Mouse (Mus musculus): ENCODE results near the gene Tbrg1. TPM values are rescaled to one million over a fixed set of nuclear protein-coding genes. Genes with fewer than 3 reads are reported as not detected.

Tbrg1 gene
- polyA plus RNA-seq, 1 experiment: 61.7 TPM

DNA sequence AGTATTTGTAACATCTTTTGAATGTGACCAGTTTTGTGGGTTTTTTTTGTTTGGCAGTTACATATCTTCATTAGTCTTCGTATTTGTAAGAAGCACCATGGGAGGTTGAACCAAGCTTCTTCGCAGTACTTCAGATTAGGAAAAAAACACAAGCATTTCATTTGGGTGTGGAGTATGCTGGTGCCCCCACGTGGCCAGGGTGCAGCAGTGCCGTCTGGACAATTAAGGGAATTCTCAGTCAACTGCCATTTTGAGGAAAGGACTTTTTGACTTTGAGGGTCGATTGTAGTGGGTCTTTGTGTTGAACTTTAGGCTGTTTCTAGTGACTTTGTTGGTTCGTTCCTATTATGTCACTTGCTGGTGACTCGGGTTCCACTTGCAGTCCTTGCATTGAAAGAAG, 20.8 kb downstream of the Tbrg1 start:
- Histone ChIP-seq H3K36me3 (replicated peaks; ENCODE audit: low read length) (peaks cover 93% of the 10 kb centered on the region), H3K9me3 (no peaks in the 10 kb centered on the region), H3K27me3 (replicated peaks) (no peaks in the 10 kb centered on the region), H3K4me1 (peaks cover 52% of the 10 kb centered on the region), H3K4me3 (replicated peaks) (no peak overlapping the region)
- TF ChIP-seq FLI1 (IDR thresholded peaks at IDR 0.05; ENCODE audit: low read length) (no peak), GATA1 (IDR thresholded peaks at IDR 0.05; ENCODE audit: borderline replicate concordance, low read length) (no peak)

DNA sequence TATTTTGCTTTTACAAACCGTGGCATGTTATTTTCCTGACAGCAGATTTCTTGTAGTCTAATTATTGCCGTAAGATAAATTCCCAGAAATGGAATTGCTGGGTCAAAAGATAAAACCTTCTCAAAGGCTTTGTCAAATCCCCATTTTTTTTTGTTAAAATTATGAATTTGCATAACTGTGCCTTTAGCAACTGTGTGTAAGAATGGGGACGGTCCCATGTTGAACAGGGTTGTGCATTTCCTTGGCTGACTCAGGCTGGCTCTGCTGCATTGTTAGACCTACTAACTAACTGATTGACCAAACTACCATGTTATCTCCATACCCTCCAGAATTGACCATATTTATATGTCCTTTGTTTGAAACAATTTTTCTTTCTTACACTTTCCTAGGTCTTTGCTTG, 22.8 kb downstream of the Tbrg1 start:
- peaks cover 69% of the 10 kb centered on the region for H3K4me1 ChIP-seq
- H3K4me3 ChIP-seq (replicated peaks): no peak overlapping the region
- H3K9me3 ChIP-seq: no peaks in the 10 kb centered on the region
- H3K27me3 ChIP-seq (replicated peaks): no peaks in the 10 kb centered on the region
- no peak for TF ChIP-seq FLI1 (IDR thresholded peaks at IDR 0.05; ENCODE audit: low read length)
- no peak for TF ChIP-seq GATA1 (IDR thresholded peaks at IDR 0.05; ENCODE audit: borderline replicate concordance, low read length)
- peaks cover 94% of the 10 kb centered on the region for H3K36me3 ChIP-seq (replicated peaks; ENCODE audit: low read length)

DNA sequence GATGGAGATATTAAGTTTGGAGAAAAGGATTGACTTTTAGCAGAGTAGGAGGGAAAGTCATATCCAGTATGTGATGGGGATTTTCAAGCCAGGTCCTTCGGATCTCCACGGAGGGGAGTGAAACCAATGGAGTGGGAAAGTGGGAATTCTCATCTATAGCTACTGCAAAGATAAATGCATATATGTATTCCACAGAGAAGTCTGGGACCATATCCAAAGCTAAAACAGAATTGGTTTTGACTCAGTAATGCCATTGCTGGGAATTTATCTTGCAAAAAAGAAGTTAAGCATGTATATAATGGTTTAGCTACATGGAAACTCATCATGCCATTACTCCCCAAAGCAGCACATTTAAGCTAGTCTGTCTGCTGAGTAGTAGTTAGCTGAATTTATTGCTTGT, 24.8 kb downstream of the Tbrg1 start:
- no peaks in the 10 kb centered on the region for H3K9me3 ChIP-seq
- TF ChIP-seq GATA1 (IDR thresholded peaks at IDR 0.05; ENCODE audit: borderline replicate concordance, low read length): no peak
- TF ChIP-seq FLI1 (IDR thresholded peaks at IDR 0.05; ENCODE audit: low read length): no peak
- H3K4me3 ChIP-seq (replicated peaks): no peak overlapping the region
- H3K27me3 ChIP-seq (replicated peaks): no peaks in the 10 kb centered on the region
- peaks cover 91% of the 10 kb centered on the region for H3K36me3 ChIP-seq (replicated peaks; ENCODE audit: low read length)
- peaks cover 69% of the 10 kb centered on the region for H3K4me1 ChIP-seq

DNA sequence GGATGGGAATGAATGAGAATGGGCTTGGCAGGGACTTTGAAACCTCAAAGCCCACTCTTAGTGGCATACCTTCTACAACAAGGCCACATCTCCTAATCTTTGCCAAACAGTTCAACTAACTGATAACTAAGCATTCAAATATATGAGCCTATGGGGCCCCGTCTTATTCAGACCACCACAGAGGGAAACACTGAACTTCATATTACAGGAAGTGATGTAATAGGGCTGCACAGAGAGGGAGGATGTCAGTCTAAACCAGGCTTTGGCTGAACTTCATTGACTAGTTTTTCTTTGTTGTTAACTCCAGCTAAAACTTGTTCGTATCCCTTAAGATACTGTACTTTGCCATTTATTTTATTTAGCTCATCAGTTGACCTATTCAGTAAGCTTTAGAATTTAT, 27.2 kb downstream of the Tbrg1 start:
- TF ChIP-seq FLI1 (IDR thresholded peaks at IDR 0.05; ENCODE audit: low read length) (no peak), GATA1 (IDR thresholded peaks at IDR 0.05; ENCODE audit: borderline replicate concordance, low read length) (no peak)
- Histone ChIP-seq H3K4me1 (peaks cover 69% of the 10 kb centered on the region), H3K4me3 (replicated peaks) (no peak overlapping the region), H3K9me3 (no peaks in the 10 kb centered on the region), H3K27me3 (replicated peaks) (no peaks in the 10 kb centered on the region), H3K36me3 (replicated peaks; ENCODE audit: low read length) (peaks cover 94% of the 10 kb centered on the region)

DNA sequence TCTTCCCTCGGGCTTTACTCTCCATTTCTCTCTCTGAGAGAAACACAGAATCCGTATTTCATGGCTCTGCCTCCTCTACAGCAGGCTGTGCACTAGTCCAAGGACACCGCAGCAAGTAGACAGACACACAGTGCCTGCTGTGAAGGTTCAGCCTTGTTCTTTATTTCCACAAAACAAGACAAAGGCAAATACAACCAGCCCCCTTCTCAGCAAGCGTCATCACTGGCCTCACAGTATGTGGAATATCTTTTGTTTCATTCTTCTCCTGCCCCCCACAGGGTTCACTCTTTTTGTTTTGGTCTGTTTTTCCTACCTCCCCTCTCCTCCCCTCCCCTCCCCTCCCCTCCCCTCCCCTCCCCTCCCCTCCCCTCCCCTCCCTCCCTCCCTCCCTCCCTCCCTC, 28.5 kb downstream of the Tbrg1 start:
- Histone ChIP-seq H3K9me3 (no peaks in the 10 kb centered on the region), H3K4me3 (replicated peaks) (no peak overlapping the region), H3K27me3 (replicated peaks) (no peaks in the 10 kb centered on the region), H3K4me1 (peaks cover 63% of the 10 kb centered on the region), H3K36me3 (replicated peaks; ENCODE audit: low read length) (peaks cover 94% of the 10 kb centered on the region)
- TF ChIP-seq FLI1 (IDR thresholded peaks at IDR 0.05; ENCODE audit: low read length): no peak
- no peak for TF ChIP-seq GATA1 (IDR thresholded peaks at IDR 0.05; ENCODE audit: borderline replicate concordance, low read length)

DNA sequence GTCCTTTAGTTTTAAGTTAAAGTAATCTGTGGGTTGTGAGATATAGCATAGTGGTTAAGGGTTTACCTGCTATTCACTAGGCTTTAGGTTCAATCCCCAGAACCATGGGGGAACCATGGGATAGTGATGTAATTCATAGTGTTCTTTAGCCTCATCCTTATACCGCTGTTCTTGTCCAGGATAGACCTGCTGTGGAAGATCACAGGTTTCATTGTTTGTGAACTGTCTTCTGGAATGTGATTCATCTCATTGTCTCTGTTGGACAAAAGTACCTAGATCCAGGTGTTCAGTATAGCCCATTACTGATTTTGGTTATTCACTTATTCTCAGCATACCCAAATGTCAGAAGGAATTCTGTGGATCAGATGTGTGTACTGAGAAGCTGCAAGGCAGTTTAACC, 29.8 kb downstream of the Tbrg1 start:
- H3K4me3 ChIP-seq (replicated peaks): no peak overlapping the region
- peaks cover 93% of the 10 kb centered on the region for H3K36me3 ChIP-seq (replicated peaks; ENCODE audit: low read length)
- H3K4me1 ChIP-seq: peaks cover 59% of the 10 kb centered on the region
- no peaks in the 10 kb centered on the region for H3K9me3 ChIP-seq
- no peaks in the 10 kb centered on the region for H3K27me3 ChIP-seq (replicated peaks)
- TF ChIP-seq GATA1 (IDR thresholded peaks at IDR 0.05; ENCODE audit: borderline replicate concordance, low read length): no peak
- TF ChIP-seq FLI1 (IDR thresholded peaks at IDR 0.05; ENCODE audit: low read length): no peak

DNA sequence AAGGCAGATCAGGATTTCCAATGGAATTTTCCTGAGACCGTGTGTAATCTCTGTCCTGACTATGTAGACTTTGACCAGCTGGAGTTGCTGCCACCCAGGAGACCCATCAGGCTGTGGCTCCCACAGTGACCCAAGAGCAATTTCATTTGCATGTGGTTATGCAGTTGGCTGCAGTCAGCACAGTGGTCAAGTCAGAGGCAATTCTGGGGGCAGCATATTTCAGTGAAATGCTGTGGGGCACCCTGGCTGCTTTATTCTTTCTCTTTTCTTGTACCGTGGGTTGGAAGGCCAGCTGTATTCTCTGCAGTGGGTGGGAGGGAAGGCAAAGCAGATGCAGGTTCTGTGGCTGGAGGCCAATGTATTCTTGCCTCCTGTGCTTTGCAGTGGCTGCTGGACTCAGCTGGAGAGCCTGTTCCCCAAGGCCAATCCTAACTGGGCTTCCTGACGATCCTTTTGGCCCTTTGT, 31.0 kb downstream of the Tbrg1 start:
- Histone ChIP-seq H3K4me1 (peaks cover 61% of the 10 kb centered on the region), H3K27me3 (replicated peaks) (no peaks in the 10 kb centered on the region), H3K4me3 (replicated peaks) (peak overlapping the region; percentile 44), H3K36me3 (replicated peaks; ENCODE audit: low read length) (peaks cover 93% of the 10 kb centered on the region), H3K9me3 (no peaks in the 10 kb centered on the region)
- TF ChIP-seq FLI1 (IDR thresholded peaks at IDR 0.05; ENCODE audit: low read length): no peak
- no peak for TF ChIP-seq GATA1 (IDR thresholded peaks at IDR 0.05; ENCODE audit: borderline replicate concordance, low read length)

DNA sequence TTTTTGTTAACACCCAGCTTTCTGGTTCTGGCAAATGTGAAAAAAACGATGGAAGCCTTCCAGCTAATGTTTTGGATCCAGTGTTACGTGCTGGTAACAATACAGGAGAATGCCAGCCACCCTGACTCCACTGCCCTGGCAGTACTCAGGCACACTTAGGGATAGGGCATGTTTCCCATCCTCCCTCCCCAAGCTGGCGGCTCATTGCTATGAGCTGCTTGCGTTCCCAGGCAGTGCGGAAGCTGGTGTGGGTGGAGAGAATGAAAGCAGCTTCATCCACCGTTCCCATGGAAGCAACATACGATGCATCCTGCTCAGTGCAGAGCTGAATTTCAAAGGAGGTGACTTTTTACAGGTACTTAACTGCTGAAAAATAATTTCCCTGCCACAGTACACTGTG, 31.5 kb downstream of the Tbrg1 start:
- Histone ChIP-seq H3K9me3 (no peaks in the 10 kb centered on the region), H3K36me3 (replicated peaks; ENCODE audit: low read length) (peaks cover 93% of the 10 kb centered on the region), H3K4me3 (replicated peaks) (peak overlapping the region; percentile 9), H3K27me3 (replicated peaks) (no peaks in the 10 kb centered on the region), H3K4me1 (peaks cover 61% of the 10 kb centered on the region)
- TF ChIP-seq FLI1 (IDR thresholded peaks at IDR 0.05; ENCODE audit: low read length) (no peak), GATA1 (IDR thresholded peaks at IDR 0.05; ENCODE audit: borderline replicate concordance, low read length) (no peak)

DNA sequence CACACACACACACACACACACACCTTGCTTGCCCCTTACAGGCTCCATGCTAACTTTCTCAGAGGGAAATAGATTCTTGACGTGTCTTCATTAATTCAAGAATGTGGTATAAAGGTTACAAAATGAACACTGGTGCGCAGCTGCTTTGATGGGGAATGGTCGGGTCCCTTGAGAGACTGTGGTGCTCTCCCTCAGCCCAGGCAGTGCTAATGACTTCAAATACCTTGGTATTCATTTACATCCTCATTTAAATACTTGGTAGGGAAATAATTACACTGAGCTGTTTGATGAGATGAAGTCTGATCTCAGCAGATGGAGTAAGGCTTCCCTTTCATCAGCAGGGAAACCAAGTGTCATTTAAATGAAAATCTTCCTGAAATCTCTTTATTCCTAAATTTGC, 32.0 kb downstream of the Tbrg1 start:
- no peak for TF ChIP-seq GATA1 (IDR thresholded peaks at IDR 0.05; ENCODE audit: borderline replicate concordance, low read length)
- no peak for TF ChIP-seq FLI1 (IDR thresholded peaks at IDR 0.05; ENCODE audit: low read length)
- Histone ChIP-seq H3K9me3 (no peaks in the 10 kb centered on the region), H3K36me3 (replicated peaks; ENCODE audit: low read length) (peaks cover 93% of the 10 kb centered on the region), H3K4me1 (peaks cover 57% of the 10 kb centered on the region), H3K4me3 (replicated peaks) (no peak overlapping the region), H3K27me3 (replicated peaks) (no peaks in the 10 kb centered on the region)

DNA sequence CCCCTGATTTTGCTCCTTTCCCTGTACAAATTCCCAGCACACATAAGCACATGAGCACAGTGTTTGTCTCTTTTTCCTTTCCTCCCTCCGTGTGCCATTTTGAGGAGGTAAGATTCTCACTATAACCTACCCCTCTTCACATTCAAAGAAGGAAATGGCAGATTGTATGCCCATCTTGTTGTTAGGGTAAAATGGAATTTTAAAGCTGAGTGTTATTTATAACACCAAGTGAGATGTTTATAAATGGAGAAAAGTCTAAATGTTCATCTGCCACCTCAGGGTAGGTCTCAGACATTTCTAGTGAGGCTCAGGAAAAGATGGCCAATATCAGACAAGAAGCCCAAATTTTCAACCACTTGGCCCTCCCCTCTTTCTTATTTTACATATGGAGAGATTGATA, 32.6 kb downstream of the Tbrg1 start:
- H3K27me3 ChIP-seq (replicated peaks): no peaks in the 10 kb centered on the region
- peaks cover 57% of the 10 kb centered on the region for H3K4me1 ChIP-seq
- no peak overlapping the region for H3K4me3 ChIP-seq (replicated peaks)
- peaks cover 93% of the 10 kb centered on the region for H3K36me3 ChIP-seq (replicated peaks; ENCODE audit: low read length)
- no peaks in the 10 kb centered on the region for H3K9me3 ChIP-seq
- TF ChIP-seq GATA1 (IDR thresholded peaks at IDR 0.05; ENCODE audit: borderline replicate concordance, low read length) (no peak), FLI1 (IDR thresholded peaks at IDR 0.05; ENCODE audit: low read length) (no peak)

DNA sequence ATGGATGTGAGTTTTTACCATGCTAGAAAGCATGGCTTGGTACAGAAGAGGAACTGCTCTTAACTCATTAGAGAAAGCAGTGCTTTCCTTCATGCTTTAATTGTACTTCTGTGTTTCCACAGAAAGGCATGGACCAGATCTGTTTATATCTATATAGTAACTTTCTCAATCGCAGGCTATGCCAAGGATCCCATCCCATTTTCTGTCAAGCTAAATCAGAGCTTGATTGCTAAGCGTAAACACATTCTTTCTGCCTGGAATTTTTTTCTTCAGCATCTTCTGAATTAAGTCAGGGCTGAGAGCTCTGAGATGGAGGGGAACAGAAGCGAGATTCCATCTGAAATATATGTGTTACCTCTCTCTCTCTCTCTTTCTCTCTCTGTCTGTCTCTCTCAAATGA, 33.1 kb downstream of the Tbrg1 start:
- no peaks in the 10 kb centered on the region for H3K9me3 ChIP-seq
- H3K4me3 ChIP-seq (replicated peaks): no peak overlapping the region
- peaks cover 55% of the 10 kb centered on the region for H3K4me1 ChIP-seq
- peaks cover 92% of the 10 kb centered on the region for H3K36me3 ChIP-seq (replicated peaks; ENCODE audit: low read length)
- no peaks in the 10 kb centered on the region for H3K27me3 ChIP-seq (replicated peaks)
- TF ChIP-seq GATA1 (IDR thresholded peaks at IDR 0.05; ENCODE audit: borderline replicate concordance, low read length) (no peak), FLI1 (IDR thresholded peaks at IDR 0.05; ENCODE audit: low read length) (no peak)
